Mouse (Mus musculus): ENCODE measurements around the gene Nyap1.

- TF ChIP-seq EP300 (IDR thresholded peaks at IDR 0.05; ENCODE audit: low read depth), result no peak
- no peak for TF ChIP-seq CTCF (IDR thresholded peaks at IDR 0.05; ENCODE audit: low read depth)
Measured at GRCm38 (mm10) chr5:137742836-137743235, 1.4 kb upstream of the Nyap1 start.

All from liver, embryonic 14.5 days (tissue).